Mouse (Mus musculus): Measurements from ENCODE around the gene Scarb2.

Gene Scarb2

GRCm38 (mm10) chr5:92493423-92493822, 13.2 kb downstream of the Scarb2 start:
- no peak for DNase-seq (ENCODE audit: low spot score)

- DNase-seq (ENCODE audit: low spot score), result no peak
These were observed 15.9 kb downstream of the Scarb2 start for GRCm38 (mm10) chr5:92490779-92491178.

GRCm38 (mm10) chr5:92490304-92490703, 16.3 kb downstream of the Scarb2 start:
- DNase-seq (ENCODE audit: low spot score), result no peak

- DNase-seq (ENCODE audit: low spot score), result no peak
These were observed 17.1 kb downstream of the Scarb2 start for GRCm38 (mm10) chr5:92489503-92489902.

- DNase-seq (ENCODE audit: low spot score), result no peak
These were observed 17.7 kb downstream of the Scarb2 start for GRCm38 (mm10) chr5:92488961-92489360.

GRCm38 (mm10) chr5:92488408-92488807, 18.2 kb downstream of the Scarb2 start:
- DNase-seq (ENCODE audit: low spot score), result no peak

- DNase-seq (ENCODE audit: low spot score), result no peak
These were observed 19.9 kb downstream of the Scarb2 start for GRCm38 (mm10) chr5:92486758-92487157.

- DNase-seq (ENCODE audit: low spot score), result no peak
These were observed 21.8 kb downstream of the Scarb2 start for GRCm38 (mm10) chr5:92484880-92485279.

- no peak for DNase-seq (ENCODE audit: low spot score)
These were observed 33.8 kb downstream of the Scarb2 start for GRCm38 (mm10) chr5:92472863-92473262.

GRCm38 (mm10) chr5:92471531-92471930, 35.1 kb downstream of the Scarb2 start:
- DNase-seq (ENCODE audit: low spot score), result no peak

- no peak for DNase-seq (ENCODE audit: low spot score)
These were observed 37.2 kb downstream of the Scarb2 start for GRCm38 (mm10) chr5:92469201-92470130.

GRCm38 (mm10) chr5:92468234-92468633, 38.4 kb downstream of the Scarb2 start:
- no peak for DNase-seq (ENCODE audit: low spot score)

- no peak for DNase-seq (ENCODE audit: low spot score)
These were observed 39.4 kb downstream of the Scarb2 start for GRCm38 (mm10) chr5:92467102-92467766.

- no peak for DNase-seq (ENCODE audit: low spot score)
These were observed 41.1 kb downstream of the Scarb2 start for GRCm38 (mm10) chr5:92465511-92465910.

- no peak for DNase-seq (ENCODE audit: low spot score)
These were observed 45.3 kb downstream of the Scarb2 start for GRCm38 (mm10) chr5:92461321-92461720.

- DNase-seq (ENCODE audit: low spot score), result no peak
These were observed 47.9 kb downstream of the Scarb2 start for GRCm38 (mm10) chr5:92458726-92459125.

GRCm38 (mm10) chr5:92457410-92457809, 49.2 kb downstream of the Scarb2 start:
- DNase-seq (ENCODE audit: low spot score), result no peak

- no peak for DNase-seq (ENCODE audit: low spot score)
These were observed 53.8 kb downstream of the Scarb2 start for GRCm38 (mm10) chr5:92452876-92453275.

GRCm38 (mm10) chr5:92446736-92447135, 59.9 kb downstream of the Scarb2 start:
- no peak for DNase-seq (ENCODE audit: low spot score)

GRCm38 (mm10) chr5:92445016-92445415, 61.6 kb downstream of the Scarb2 start:
- DNase-seq (ENCODE audit: low spot score), result no peak

GRCm38 (mm10) chr5:92442914-92443313, 63.7 kb downstream of the Scarb2 start:
- no peak for DNase-seq (ENCODE audit: low spot score)

- DNase-seq (ENCODE audit: low spot score), result no peak
These were observed 65.1 kb downstream of the Scarb2 start for GRCm38 (mm10) chr5:92441494-92441893.

GRCm38 (mm10) chr5:92438540-92438939, 68.1 kb downstream of the Scarb2 start:
- DNase-seq (ENCODE audit: low spot score), result no peak
